Mouse (Mus musculus): ENCODE measurements around the gene Cdh22.

GRCm38 (mm10) chr2:165221952-165222351, 12.7 kb downstream of the Cdh22 start:
- TF ChIP-seq POLR2A (IDR thresholded peaks at IDR 0.05; ENCODE audit: low read depth, low read length) = no peak
- TF ChIP-seq CTCF (IDR thresholded peaks at IDR 0.05; ENCODE audit: borderline replicate concordance, insufficient read depth, low read length) = no peak
